Comparison of ENCODE assay signal across 9 mouse cellular contexts in the genomic region with DNA sequence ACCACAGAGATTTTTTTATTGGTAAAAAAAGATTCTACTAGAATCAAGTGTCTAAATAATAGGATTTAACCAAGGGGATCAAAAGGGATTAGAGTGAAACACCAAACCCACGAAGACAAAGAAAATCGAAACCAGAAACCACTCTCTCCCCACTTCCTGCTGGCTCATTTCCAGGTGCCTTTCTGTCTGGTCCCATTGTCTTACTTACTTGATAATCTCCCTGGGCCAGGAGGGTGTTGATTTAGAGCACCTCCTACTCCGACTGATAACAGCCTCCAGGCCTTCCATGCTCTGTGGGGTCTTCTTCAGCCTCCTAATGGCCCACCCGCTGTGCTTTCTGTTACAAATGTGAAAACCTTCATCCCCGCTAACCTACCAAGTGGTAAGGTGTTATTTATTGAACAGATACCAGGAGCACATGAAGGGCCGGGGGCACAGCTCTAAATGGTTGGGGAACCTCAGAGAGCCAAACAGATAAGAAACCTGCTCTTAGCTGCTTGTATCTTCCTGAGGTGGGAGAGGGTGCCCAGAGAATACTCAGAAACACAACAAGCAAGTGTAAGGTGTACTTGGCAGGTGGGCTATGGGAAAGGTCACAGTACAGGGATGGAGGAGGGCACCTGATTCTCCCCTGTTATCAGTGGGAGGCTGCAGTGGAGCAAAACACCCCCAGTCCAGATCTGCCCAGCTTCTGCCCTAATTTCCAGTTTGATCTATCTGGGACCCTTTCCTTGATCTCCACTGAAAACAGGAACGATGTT.
A peak's percentile ranks its signal among the peaks of the same experiment; 100 is the strongest.
DNase-seq lines count a peak whose midpoint lies in the region; ATAC-seq and TF ChIP-seq lines count a peak whose summit lies in the region.
"Had no signal": no experiment of that assay in that cellular context is flagged by ENCODE, and none has a peak within 500 bp of the region (broad histone marks: within the 10 kb centered on the region; RNA-seq: fewer than 3 reads in every experiment).

No protein-coding gene starts in this region.

- 26% methylated on average over 7 of the region's 7 CpGs for WGBS in heart, embryonic 10.5 days
- WGBS in heart, postnatal 0 days = 30% methylated on average over 7 of the region's 7 CpGs

- no peak for TF ChIP-seq EP300 in heart, postnatal 0 days (IDR thresholded peaks at IDR 0.05; ENCODE audit: low read depth)

- H3K36me3 ChIP-seq in heart, embryonic 10.5 days = no peaks in the 10 kb centered on the region
- no peaks in the 10 kb centered on the region for H3K36me3 ChIP-seq in heart, postnatal 0 days (replicated peaks; ENCODE audit: control insufficient read depth, insufficient read depth, low read length)
- H3K36me3 ChIP-seq: embryonic facial prominence, embryonic 12.5 days had no signal

- H3K4me2 ChIP-seq in heart, postnatal 0 days (ENCODE audit: low read depth, low read length) = no peak overlapping the region
- H3K4me2 ChIP-seq: embryonic facial prominence, embryonic 12.5 days had no signal

- no peaks in the 10 kb centered on the region for H3K27me3 ChIP-seq in heart, embryonic 10.5 days (ENCODE audit: insufficient read depth, poor library complexity, severe bottlenecking)
- no peaks in the 10 kb centered on the region for H3K27me3 ChIP-seq in heart, postnatal 0 days (ENCODE audit: control insufficient read depth, insufficient read depth, low read length)
- H3K27me3 ChIP-seq: embryonic facial prominence, embryonic 12.5 days had no signal

- H3K4me1 ChIP-seq in heart, embryonic 10.5 days = peaks cover 16% of the 10 kb centered on the region; the same call in 1 of the 2 replicates
- no peaks in the 10 kb centered on the region for H3K4me1 ChIP-seq in heart, postnatal 0 days (ENCODE audit: control insufficient read depth, insufficient read depth)
- H3K4me1 ChIP-seq: embryonic facial prominence, embryonic 12.5 days had no signal

- no peak overlapping the region; the same call in 1 of the 2 replicates for H3K27ac ChIP-seq in heart, embryonic 10.5 days
- H3K27ac ChIP-seq in heart, postnatal 0 days (ENCODE audit: low read depth) = peak overlapping the region; percentile 50; the same call in 1 of the 2 replicates
- H3K27ac ChIP-seq: embryonic facial prominence, embryonic 12.5 days had no signal

- no peaks in the 10 kb centered on the region for H3K9me3 ChIP-seq in heart, embryonic 10.5 days
- H3K9me3 ChIP-seq in heart, postnatal 0 days (replicated peaks; ENCODE audit: control insufficient read depth, low read length) = no peaks in the 10 kb centered on the region
- H3K9me3 ChIP-seq: embryonic facial prominence, embryonic 12.5 days had no signal

- TF ChIP-seq CTCF in heart, postnatal 0 days (IDR thresholded peaks at IDR 0.05; ENCODE audit: low read depth) = no peak

- peak; percentile 64 for ATAC-seq in heart, postnatal 0 days (ENCODE audit: insufficient read depth, low read depth)
- ATAC-seq in megakaryocyte progenitor cell, adult 5-6 weeks (replicated peaks; ENCODE audit: poor library complexity) = peak; percentile 77

- H3K9ac ChIP-seq in heart, postnatal 0 days (replicated peaks; ENCODE audit: low read depth, low read length) = no peak overlapping the region
- H3K9ac ChIP-seq: embryonic facial prominence, embryonic 12.5 days had no signal

- peak; percentile 54 to 68 for DNase-seq in heart, adult 18-20 months
- no peak for DNase-seq in heart, embryonic 10.5 days (ENCODE audit: low spot score)
- peak; percentile 40 for DNase-seq in Muller cell, postnatal 12 days (ENCODE audit: inconsistent ontology term)
- peak; percentile 39 for DNase-seq in heart, postnatal 0 days (ENCODE audit: low spot score)
- DNase-seq in cerebellum, adult 9-11 months = no peak
- DNase-seq in layer of hippocampus, adult 9-10 months (ENCODE audit: low spot score) = no peak
- DNase-seq in embryo, embryonic 10.5 days (ENCODE audit: low spot score) = no peak

- H3K4me3 ChIP-seq in heart, embryonic 10.5 days = no peak overlapping the region
- no peak overlapping the region for H3K4me3 ChIP-seq in heart, postnatal 0 days (ENCODE audit: low read depth, low read length)
- H3K4me3 ChIP-seq: embryonic facial prominence, embryonic 12.5 days had no signal

Comparison
In these comparisons a context has a peak if more than half of its experiments do, and no peak if none do; other contexts are left out.
1. DNase-seq: peak in heart, adult 18-20 months (2 of 2), Muller cell, postnatal 12 days (single experiment) and heart, postnatal 0 days (single experiment); none in heart, embryonic 10.5 days (single experiment), cerebellum, adult 9-11 months (single experiment), layer of hippocampus, adult 9-10 months (single experiment) and embryo, embryonic 10.5 days (single experiment).